Mouse (Mus musculus) lung, postnatal 14 days (tissue): ENCODE results near the gene Hist1h1d.
A peak's percentile ranks its signal among the peaks of the same experiment; 100 is the strongest.

Source experiments
- DNase-seq: peaks from one replicate; pipeline ENCODE4 v3.0.0; 2021

The Hist1h1d gene

GRCm38 (mm10) chr13:23593051-23593770 lies 40.1 kb downstream of the Hist1h1d start:
- no peak for DNase-seq

GRCm38 (mm10) chr13:23595185-23595584 lies 42.1 kb downstream of the Hist1h1d start:
- DNase-seq, result no peak

GRCm38 (mm10) chr13:23595622-23596372 lies 42.7 kb downstream of the Hist1h1d start:
- DNase-seq, result no peak

GRCm38 (mm10) chr13:23597957-23598356 lies 44.9 kb downstream of the Hist1h1d start:
- DNase-seq, result peak; percentile 89

GRCm38 (mm10) chr13:23603182-23603699 lies 50.2 kb downstream of the Hist1h1d start:
- DNase-seq, result no peak

GRCm38 (mm10) chr13:23604452-23604851 lies 51.4 kb downstream of the Hist1h1d start:
- no peak for DNase-seq

- DNase-seq, result no peak
Measured at GRCm38 (mm10) chr13:23605052-23605451, 52.0 kb downstream of the Hist1h1d start.

- DNase-seq, result no peak
Measured at GRCm38 (mm10) chr13:23609209-23609608, 56.1 kb downstream of the Hist1h1d start.

- no peak for DNase-seq
Measured at GRCm38 (mm10) chr13:23609844-23610243, 56.8 kb downstream of the Hist1h1d start.
